Comparison of ENCODE assay signal across 12 mouse cellular contexts in genomic region chr6:53394026-53394425, GRCm38 (mm10).
DNase-seq lines count a peak whose midpoint lies in the region; ATAC-seq and TF ChIP-seq lines count a peak whose summit lies in the region.
"Had no signal": no experiment of that assay in that cellular context is flagged by ENCODE, and none has a peak within 500 bp of the region (broad histone marks: within the 10 kb centered on the region; RNA-seq: fewer than 3 reads in every experiment).

No protein-coding gene starts in this region.

- peaks cover 13% of the 10 kb centered on the region for H3K4me1 ChIP-seq in kidney, embryonic 16.5 days (ENCODE audit: insufficient read depth, low read length)
- peaks cover 44% of the 10 kb centered on the region for H3K4me1 ChIP-seq in embryonic facial prominence, embryonic 13.5 days
- H3K4me1 ChIP-seq: liver, embryonic 15.5 days had no signal

- peak overlapping the region; percentile 17 for H3K4me2 ChIP-seq in kidney, embryonic 16.5 days (replicated peaks; ENCODE audit: low read depth, low read length)
- no peak overlapping the region for H3K4me2 ChIP-seq in embryonic facial prominence, embryonic 13.5 days
- H3K4me2 ChIP-seq: liver, embryonic 15.5 days had no signal

- TF ChIP-seq CTCF in C2C12 (IDR thresholded peaks at IDR 0.05; ENCODE audit: control insufficient read depth, insufficient read depth, insufficient read length) = no peak

- WGBS in kidney, embryonic 16.5 days = 9% methylated on average over 7 of the region's 7 CpGs
- 9% methylated on average over 7 of the region's 7 CpGs for WGBS in embryonic facial prominence, embryonic 13.5 days

- H3K9ac ChIP-seq in kidney, embryonic 16.5 days (replicated peaks; ENCODE audit: low read length) = no peak overlapping the region
- H3K9ac ChIP-seq in embryonic facial prominence, embryonic 13.5 days = no peak overlapping the region
- H3K9ac ChIP-seq: liver, embryonic 15.5 days had no signal

- no peaks in the 10 kb centered on the region for H3K27me3 ChIP-seq in kidney, embryonic 16.5 days (ENCODE audit: insufficient read depth, low read length)
- H3K27me3 ChIP-seq in C2C12 (ENCODE audit: control insufficient read depth, insufficient read depth, insufficient read length) = no peaks in the 10 kb centered on the region
- H3K27me3 ChIP-seq in embryonic facial prominence, embryonic 13.5 days = no peaks in the 10 kb centered on the region
- H3K27me3 ChIP-seq: liver, embryonic 15.5 days had no signal

- H3K4me3 ChIP-seq in kidney, embryonic 16.5 days (ENCODE audit: low read length) = no peak overlapping the region
- no peak overlapping the region for H3K4me3 ChIP-seq in C2C12 (ENCODE audit: insufficient read depth, poor library complexity, severe bottlenecking)
- H3K4me3 ChIP-seq in embryonic facial prominence, embryonic 13.5 days = no peak overlapping the region
- H3K4me3 ChIP-seq: liver, embryonic 15.5 days had no signal

- no peak overlapping the region for H3ac ChIP-seq in C2C12 (ENCODE audit: control insufficient read depth, insufficient read length, low read depth)

- no peaks in the 10 kb centered on the region for H3K36me3 ChIP-seq in kidney, embryonic 16.5 days (ENCODE audit: insufficient read depth, low read length)
- H3K36me3 ChIP-seq in C2C12 (ENCODE audit: control insufficient read depth, insufficient read depth) = no peaks in the 10 kb centered on the region
- no peaks in the 10 kb centered on the region for H3K36me3 ChIP-seq in embryonic facial prominence, embryonic 13.5 days
- H3K36me3 ChIP-seq: liver, embryonic 15.5 days had no signal

- no peaks in the 10 kb centered on the region for H3K9me3 ChIP-seq in kidney, embryonic 16.5 days (ENCODE audit: low read length)
- no peaks in the 10 kb centered on the region for H3K9me3 ChIP-seq in embryonic facial prominence, embryonic 13.5 days
- H3K9me3 ChIP-seq: liver, embryonic 15.5 days had no signal

- H3K79me2 ChIP-seq in C2C12 (ENCODE audit: control insufficient read depth, insufficient read depth) = no peaks in the 10 kb centered on the region

- intact Hi-C loops in heart, postnatal 10 days (cut with DNase I) = no loop called here

- peak overlapping the region; percentile 52 for H3K27ac ChIP-seq in kidney, embryonic 16.5 days (ENCODE audit: low read length)
- H3K27ac ChIP-seq in embryonic facial prominence, embryonic 13.5 days = 0 out of 2 replicates have a peak overlapping the region, but pooled peaks have one; percentile 29
- H3K27ac ChIP-seq: liver, embryonic 15.5 days had no signal

- no peaks in the 10 kb centered on the region for H3K79me3 ChIP-seq in C2C12 (ENCODE audit: low read depth)

- peak; percentile 89 for DNase-seq in heart, adult 11 months
- DNase-seq in heart, postnatal 10 days = no peak
- DNase-seq in kidney, adult 9 months = no peak
- DNase-seq in cerebellum, adult 8-10 months = no peak
- DNase-seq: cerebellum, adult 11-12 months; thymus, postnatal 4 days had no signal

- no peak for ATAC-seq in kidney, embryonic 16.5 days (ENCODE audit: low FRiP score, low TSS enrichment)
- no peak for ATAC-seq in embryonic facial prominence, embryonic 13.5 days (ENCODE audit: insufficient number of reproducible peaks, insufficient read depth, low FRiP score, low TSS enrichment, low read depth)
- no peak for ATAC-seq in activated CD4-positive, CD25-positive, alpha-beta regulatory T cell, adult 4 months
- ATAC-seq: intestine, embryonic 16.5 days had no signal

TF ChIP-seq in C2C12, 6 proteins besides CTCF, POLR2A, EP300 and RAD21:
- TF ChIP-seq MYOG (IDR thresholded peaks at IDR 0.05; ENCODE audit: control insufficient read depth, extremely low read depth, insufficient read length) (no peak), MAX (IDR thresholded peaks at IDR 0.05) (no peak), MYOD1 (IDR thresholded peaks at IDR 0.05; ENCODE audit: control insufficient read depth, insufficient read length, low read depth) (peak; percentile 10), FOSL1 (IDR thresholded peaks at IDR 0.05; ENCODE audit: insufficient read depth, low read length, poor library complexity, severe bottlenecking) (no peak), USF1 (IDR thresholded peaks at IDR 0.05; ENCODE audit: low read depth) (no peak), CEBPB (IDR thresholded peaks at IDR 0.05; ENCODE audit: low read depth) (no peak)
